Mouse (Mus musculus): ENCODE measurements around the gene Uba6.

The Uba6 gene

GRCm38 (mm10) chr5:86172449-86173161 is at the start of gene Uba6:
Uba6 (minus strand) TSS chr5:86172803.
- peak; percentile 100 for DNase-seq

- DNase-seq, result no peak
Observed at GRCm38 (mm10) chr5:86197801-86198200, 25.2 kb upstream of the Uba6 start, which contains the start of gene Gnrhr. Gnrhr (minus strand) TSS chr5:86197901.

- DNase-seq, result no peak
Observed at GRCm38 (mm10) chr5:86191356-86191755, 18.8 kb upstream of the Uba6 start.

GRCm38 (mm10) chr5:86190770-86191169 is 18.2 kb upstream of the Uba6 start:
- DNase-seq, result peak in 1 of 2 experiments; percentile 12

GRCm38 (mm10) chr5:86190290-86190689 is 17.7 kb upstream of the Uba6 start:
- no peak for DNase-seq

GRCm38 (mm10) chr5:86187441-86187840 is 14.8 kb upstream of the Uba6 start:
- DNase-seq, result no peak

- DNase-seq, result no peak
Observed at GRCm38 (mm10) chr5:86173778-86174177, 1.2 kb upstream of the Uba6 start.

- DNase-seq, result no peak
Observed at GRCm38 (mm10) chr5:86172088-86172448, 535 bp downstream of the Uba6 start.

- DNase-seq, result no peak
Observed at GRCm38 (mm10) chr5:86129828-86130227, 42.8 kb downstream of the Uba6 start.

GRCm38 (mm10) chr5:86128749-86129148 is 43.9 kb downstream of the Uba6 start:
- DNase-seq, result no peak

GRCm38 (mm10) chr5:86118457-86119094 is 54.0 kb downstream of the Uba6 start:
- DNase-seq, result no peak

- DNase-seq, result no peak
Observed at GRCm38 (mm10) chr5:86113997-86114396, 58.6 kb downstream of the Uba6 start.

GRCm38 (mm10) chr5:86113037-86113436 is 59.6 kb downstream of the Uba6 start:
- DNase-seq, result no peak

- no peak for DNase-seq
Observed at GRCm38 (mm10) chr5:86111074-86111473, 61.5 kb downstream of the Uba6 start.

GRCm38 (mm10) chr5:86106610-86107009 is 66.0 kb downstream of the Uba6 start:
- DNase-seq, result no peak

GRCm38 (mm10) chr5:86102176-86102575 is 70.4 kb downstream of the Uba6 start:
- no peak for DNase-seq

- DNase-seq, result no peak
Observed at GRCm38 (mm10) chr5:86100621-86101020, 72.0 kb downstream of the Uba6 start.

- no peak for DNase-seq
Observed at GRCm38 (mm10) chr5:86098988-86099387, 73.6 kb downstream of the Uba6 start.

- DNase-seq, result no peak
Observed at GRCm38 (mm10) chr5:86094754-86095153, 77.8 kb downstream of the Uba6 start.

- peak; percentile 21 to 31 for DNase-seq
Observed at GRCm38 (mm10) chr5:86086751-86087150, 85.9 kb downstream of the Uba6 start.

- DNase-seq, result no peak
Observed at GRCm38 (mm10) chr5:86084979-86085378, 87.6 kb downstream of the Uba6 start.

GRCm38 (mm10) chr5:86083987-86084386 is 88.6 kb downstream of the Uba6 start:
- no peak for DNase-seq

- DNase-seq, result no peak
Observed at GRCm38 (mm10) chr5:86078720-86079334, 93.8 kb downstream of the Uba6 start.

- DNase-seq, result no peak
Observed at GRCm38 (mm10) chr5:86072756-86073386, 99.7 kb downstream of the Uba6 start.
